Mouse (Mus musculus) kidney, adult 8-10 months (tissue): ENCODE results near the gene Rfx4.

Source experiments
- DNase-seq, 2 experiments: peaks; one replicate each; pipeline ENCODE4 v3.0.0; 2022

The Rfx4 gene

GRCm38 (mm10) chr10:84755786-84756203 lies at the start of gene Rfx4:
TSS of gene Rfx4 (plus strand) at chr10:84756062.
- DNase-seq: no peak

- no peak for DNase-seq
Observed at GRCm38 (mm10) chr10:84706543-84706942, 49.3 kb upstream of the Rfx4 start.

- no peak for DNase-seq
Observed at GRCm38 (mm10) chr10:84707226-84707625, 48.6 kb upstream of the Rfx4 start.

DNA sequence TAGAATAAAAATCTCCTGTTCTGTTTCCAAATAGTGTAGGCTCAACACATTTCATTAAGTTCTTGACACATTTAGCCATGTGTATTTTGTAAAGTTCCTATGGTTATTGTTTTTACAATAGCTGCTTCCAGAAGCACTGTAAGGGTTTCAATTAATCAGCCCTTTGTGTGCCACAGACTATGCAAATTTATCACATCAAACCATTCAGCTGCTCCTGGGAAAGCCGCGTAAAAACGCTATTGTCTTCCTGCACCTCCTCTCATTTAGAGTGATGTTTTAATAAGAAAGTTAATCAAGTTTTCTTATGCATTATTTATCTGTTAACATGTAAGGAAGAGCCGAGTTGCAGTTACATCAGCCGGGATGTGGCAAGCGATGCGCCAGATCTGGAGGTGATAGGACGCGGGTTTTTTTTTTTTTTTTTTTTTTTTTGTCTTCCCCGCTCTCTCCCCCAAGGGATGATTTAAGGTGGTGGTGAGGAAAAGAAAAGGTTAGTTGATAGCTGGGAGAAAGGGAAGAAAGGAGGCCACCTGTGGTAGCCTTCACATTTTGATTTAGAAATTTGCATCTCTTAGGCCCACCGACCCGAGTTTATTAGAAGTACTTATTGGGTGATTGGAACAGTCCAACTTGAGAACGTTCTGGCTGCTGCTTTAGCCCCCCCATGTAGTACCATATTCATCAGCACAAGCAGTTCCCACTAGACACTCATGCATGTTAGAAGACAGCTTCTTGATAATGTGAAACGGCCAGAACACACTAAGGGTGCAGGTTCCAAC lies 47.9 kb upstream of the Rfx4 start:
- no peak for DNase-seq

GRCm38 (mm10) chr10:84710192-84710591 lies 45.7 kb upstream of the Rfx4 start:
- no peak for DNase-seq

DNA sequence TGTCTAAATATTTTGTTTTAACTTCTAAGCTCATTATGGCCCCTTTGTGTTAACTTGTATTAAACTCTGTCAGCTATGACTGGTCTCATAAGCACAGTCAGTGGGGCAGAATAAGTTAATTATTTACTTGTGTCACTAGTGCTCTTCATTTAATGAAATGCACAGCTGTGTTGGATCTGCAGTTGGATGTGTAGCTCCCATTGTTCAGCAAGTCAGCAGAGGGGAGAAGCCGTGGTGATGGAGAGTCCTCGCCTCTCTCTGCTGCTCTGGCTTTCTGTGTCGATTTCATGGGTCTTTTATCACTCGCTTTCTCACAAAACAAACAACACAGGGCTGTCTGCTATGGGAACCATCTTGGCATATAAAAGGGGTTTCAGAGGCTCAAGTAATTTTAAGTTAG lies 45.0 kb upstream of the Rfx4 start:
- DNase-seq: peak in 1 of 2 experiments; percentile 27

- DNase-seq: no peak
Observed at GRCm38 (mm10) chr10:84711479-84711878, 44.4 kb upstream of the Rfx4 start.

GRCm38 (mm10) chr10:84711940-84712339 lies 43.9 kb upstream of the Rfx4 start:
- no peak for DNase-seq

DNA sequence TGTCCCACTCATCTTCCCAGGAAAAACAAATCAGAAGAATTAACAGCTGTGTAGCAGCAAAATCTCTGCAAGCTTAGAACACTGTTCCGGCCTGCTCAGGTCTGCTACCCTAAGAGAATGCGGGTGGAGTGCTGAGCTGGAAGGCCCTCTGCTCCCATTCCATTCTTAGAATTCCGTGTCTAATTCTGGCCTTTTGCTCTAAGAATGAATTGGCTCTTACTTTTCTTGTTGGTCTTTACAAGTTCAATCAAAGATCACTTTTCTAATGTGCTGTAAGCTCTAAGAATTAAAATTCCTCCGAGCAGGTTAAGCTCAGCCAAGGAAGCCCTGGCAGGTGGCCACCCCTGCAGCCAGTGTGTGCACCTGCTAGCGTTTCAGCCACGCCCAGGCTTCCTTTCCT lies 43.3 kb upstream of the Rfx4 start:
- DNase-seq: peak; percentile 34 to 43

GRCm38 (mm10) chr10:84713043-84713442 lies 42.8 kb upstream of the Rfx4 start:
- DNase-seq: no peak

- peak in 1 of 2 experiments; percentile 21 for DNase-seq
Observed at GRCm38 (mm10) chr10:84715639-84716038, 40.2 kb upstream of the Rfx4 start.

GRCm38 (mm10) chr10:84716581-84716980 lies 39.3 kb upstream of the Rfx4 start:
- DNase-seq: no peak

DNA sequence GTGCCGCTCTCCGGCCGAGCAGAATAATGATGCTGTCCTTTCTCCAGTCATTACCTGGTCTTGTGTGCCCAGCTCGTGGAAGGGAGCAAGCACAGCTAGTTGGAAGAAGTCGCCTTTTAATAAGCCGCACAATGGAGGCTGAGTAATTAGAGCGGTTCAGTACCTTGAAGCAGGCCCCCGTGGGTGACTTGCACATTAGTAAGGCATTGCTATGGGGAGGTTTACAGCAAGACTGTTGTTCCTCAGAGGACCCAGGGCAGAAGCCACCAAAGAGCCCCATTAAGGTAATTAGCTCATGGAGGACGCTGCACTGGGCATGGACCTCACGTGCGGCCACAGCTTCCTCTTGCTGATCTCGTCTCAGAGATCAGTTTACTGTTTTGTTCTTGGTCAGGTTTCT lies 33.2 kb upstream of the Rfx4 start:
- DNase-seq: no peak

GRCm38 (mm10) chr10:84727005-84727404 lies 28.9 kb upstream of the Rfx4 start:
- DNase-seq: no peak

DNA sequence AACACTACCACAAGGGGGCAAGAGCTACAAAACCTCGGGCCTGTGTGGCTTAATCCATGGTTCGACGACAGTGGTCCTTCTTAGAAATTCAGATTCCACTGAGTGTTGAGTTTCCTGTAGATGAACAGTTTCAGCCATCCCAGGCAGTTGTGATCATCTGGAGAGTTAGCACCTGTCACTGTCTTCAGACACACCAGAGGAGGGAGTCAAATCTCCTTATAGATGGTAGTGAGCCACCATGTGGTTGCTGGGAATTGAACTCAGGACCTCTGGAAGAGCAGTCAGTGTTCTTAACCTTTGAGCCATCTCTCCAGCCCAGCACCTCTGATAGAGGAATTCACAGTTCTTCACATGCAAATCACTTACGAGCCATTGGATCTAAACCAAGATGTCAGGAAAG lies 28.1 kb upstream of the Rfx4 start:
- no peak for DNase-seq

- DNase-seq: no peak
Observed at GRCm38 (mm10) chr10:84730078-84730477, 25.8 kb upstream of the Rfx4 start.

DNA sequence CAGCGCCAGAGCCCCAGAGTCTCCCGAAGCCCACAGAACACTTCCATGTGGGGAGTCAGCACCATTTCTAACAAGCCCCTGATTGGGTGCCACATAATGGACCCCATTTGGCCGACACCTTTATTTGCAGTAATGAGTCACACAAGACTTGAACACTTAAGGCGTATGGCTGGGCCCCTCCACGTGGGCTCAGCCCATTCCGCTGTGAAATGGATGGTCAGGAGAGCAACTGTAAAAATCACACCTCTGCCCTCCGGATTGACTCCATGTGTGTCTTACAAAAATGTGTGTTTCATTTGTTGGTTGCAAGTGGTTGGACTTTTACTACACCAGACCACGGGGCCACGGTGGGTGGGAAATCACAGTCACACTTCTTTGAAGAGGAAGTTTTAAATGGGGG lies 24.9 kb upstream of the Rfx4 start:
- no peak for DNase-seq

GRCm38 (mm10) chr10:84733511-84733910 lies 22.4 kb upstream of the Rfx4 start:
- no peak for DNase-seq

DNA sequence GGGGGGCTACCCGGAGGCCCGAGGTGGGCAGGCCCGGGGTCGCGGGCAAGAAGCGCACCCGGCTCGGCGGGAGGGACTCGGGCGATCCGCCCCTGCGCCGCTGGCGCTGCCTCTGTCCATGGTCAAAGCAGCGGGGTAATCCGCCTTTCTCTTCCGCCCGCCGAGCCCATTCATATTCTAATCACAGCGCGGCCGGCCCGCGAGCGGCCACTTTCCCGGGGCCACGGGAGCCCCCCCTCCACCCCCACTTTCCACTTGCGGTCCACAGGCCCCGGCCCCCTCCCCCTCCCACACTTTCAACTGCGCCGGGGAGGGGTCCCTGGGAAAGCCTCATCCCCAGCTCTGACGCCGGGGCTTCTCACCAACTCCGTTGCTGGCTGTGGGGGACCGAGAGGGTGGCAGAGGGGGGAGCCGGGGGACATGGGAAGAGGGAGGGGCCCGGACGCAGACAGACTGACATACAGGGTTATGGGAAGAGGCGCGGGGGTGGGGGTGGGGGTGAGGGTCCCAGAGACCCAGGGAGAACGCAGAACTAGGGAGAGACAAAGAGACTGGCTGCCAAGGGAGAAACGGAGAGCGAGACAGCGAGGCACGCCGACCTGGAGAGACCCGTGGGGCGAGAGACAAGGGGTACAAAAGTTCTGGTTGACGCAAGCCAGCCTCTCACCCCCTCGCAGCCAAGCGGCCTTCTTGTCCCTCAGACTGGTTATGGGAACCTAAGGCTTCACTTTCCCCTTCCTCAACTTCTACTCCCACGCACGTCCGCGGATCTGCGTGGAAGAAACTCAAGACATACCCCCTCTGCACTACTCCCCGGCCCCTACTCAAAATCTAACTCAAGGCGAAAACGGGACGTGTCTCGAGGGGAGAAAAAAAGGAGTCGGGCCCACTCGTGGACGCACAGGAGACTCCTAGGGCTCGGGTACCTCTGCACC lies 744 bp upstream of the Rfx4 start:
- DNase-seq: no peak

DNA sequence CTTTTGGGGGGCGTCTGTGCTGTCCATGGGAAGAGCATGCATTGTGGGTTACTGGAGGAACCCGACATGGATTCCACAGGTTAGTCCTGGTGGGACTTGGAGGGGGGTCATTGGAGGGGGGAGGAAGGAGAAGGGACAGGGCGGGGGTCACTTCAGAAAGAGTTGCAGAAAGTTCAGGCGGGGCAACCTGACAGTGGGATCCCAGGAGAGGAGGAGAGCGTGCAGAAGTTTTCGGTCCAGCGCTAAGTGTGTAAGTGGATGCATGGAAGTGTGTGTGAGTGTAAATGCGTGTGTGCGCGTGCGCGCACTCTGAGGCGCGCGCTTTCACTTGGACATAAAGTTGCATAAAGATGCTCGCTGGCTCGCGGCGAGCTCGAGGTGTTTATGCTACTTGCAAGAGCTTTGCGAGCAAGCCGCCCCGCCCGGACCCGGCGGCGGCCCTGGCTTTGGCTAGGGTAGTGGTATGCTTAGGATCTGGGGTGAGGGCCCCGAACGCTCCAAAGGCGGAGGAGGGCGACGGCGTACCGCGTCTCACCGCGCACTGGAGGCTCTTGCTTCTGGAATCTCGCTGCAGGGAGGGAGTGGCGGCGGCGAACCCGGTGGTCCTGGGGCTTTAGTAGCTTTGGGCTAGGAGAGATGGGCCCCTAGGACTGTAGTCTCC lies 703 bp downstream of the Rfx4 start:
- DNase-seq: no peak

DNA sequence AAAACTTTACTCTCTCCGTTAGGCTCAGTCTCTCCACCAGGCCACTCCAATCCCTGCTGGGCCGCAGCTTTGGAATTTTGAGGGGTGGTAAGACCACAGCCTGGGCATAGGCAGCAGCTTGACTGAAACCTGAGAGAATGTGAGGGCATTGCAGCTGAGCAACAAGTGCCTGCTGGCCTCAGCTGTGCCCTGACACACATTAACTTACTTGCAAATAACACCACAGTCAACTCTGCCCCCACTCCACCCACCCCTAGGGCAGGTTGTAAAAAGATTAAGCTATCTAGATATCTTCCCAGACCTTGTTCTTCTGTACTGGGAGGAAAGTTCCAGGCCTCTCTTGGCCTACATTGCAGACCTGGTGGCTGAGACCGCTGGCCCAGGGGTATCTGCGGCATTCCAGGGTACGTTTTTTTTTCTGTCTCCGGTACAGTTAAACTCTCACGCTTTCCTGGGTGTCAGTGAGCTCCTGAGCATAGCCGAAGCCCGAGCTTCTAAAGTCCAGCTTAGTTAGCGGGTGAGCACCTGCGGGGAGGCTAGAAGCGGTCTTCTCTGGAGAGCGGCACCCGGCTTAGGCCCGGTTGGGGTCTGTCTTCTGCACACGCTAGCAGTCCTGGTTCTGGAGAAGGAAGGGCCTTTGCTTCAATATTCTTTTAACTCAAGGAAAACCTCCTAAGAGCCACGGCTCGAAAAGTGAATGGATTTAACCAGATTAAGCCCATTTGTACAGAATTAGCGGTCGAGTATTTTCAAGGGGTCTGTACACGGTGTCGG lies 1.8 kb downstream of the Rfx4 start:
- peak; percentile 48 to 61 for DNase-seq

GRCm38 (mm10) chr10:84758200-84758468 lies 2.3 kb downstream of the Rfx4 start:
- DNase-seq: no peak
